Mouse (Mus musculus): Measurements from ENCODE around the gene Polrmt. TPM values are rescaled to one million over a fixed set of nuclear protein-coding genes. Genes with fewer than 3 reads are reported as not detected.
"Not testable (repeated sequence)": the region's sequence is repeated elsewhere in the genome, so short reads cannot be mapped to it uniquely, and the experiment has no call there.

Polrmt gene
- polyA plus RNA-seq, 1 experiment from 2014 or later, result 52.8 TPM

GRCm38 (mm10) chr10:79768400-79768799 is 22.0 kb upstream of the Polrmt start:
- peak overlapping the region; percentile 79; the same call in 1 of the 2 replicates for H3K4me3 ChIP-seq
- peaks cover 7% of the 10 kb centered on the region; the same call in 1 of the 2 replicates for H3K9me3 ChIP-seq
- 2% methylated on average over 5 of the region's 5 CpGs for WGBS
- H3K27me3 ChIP-seq (replicated peaks; ENCODE audit: low read depth, poor library complexity, severe bottlenecking), result 0 out of 2 replicates have a peak, but pooled peaks cover 7% of the 10 kb centered on the region
- H3K4me1 ChIP-seq, result peaks cover 49% of the 10 kb centered on the region
- H3K36me3 ChIP-seq (replicated peaks), result peaks cover 19% of the 10 kb centered on the region
- H3K27ac ChIP-seq (replicated peaks), result no peak overlapping the region
- peak; percentile 89 for DNase-seq (ENCODE audit: low spot score)

DNA sequence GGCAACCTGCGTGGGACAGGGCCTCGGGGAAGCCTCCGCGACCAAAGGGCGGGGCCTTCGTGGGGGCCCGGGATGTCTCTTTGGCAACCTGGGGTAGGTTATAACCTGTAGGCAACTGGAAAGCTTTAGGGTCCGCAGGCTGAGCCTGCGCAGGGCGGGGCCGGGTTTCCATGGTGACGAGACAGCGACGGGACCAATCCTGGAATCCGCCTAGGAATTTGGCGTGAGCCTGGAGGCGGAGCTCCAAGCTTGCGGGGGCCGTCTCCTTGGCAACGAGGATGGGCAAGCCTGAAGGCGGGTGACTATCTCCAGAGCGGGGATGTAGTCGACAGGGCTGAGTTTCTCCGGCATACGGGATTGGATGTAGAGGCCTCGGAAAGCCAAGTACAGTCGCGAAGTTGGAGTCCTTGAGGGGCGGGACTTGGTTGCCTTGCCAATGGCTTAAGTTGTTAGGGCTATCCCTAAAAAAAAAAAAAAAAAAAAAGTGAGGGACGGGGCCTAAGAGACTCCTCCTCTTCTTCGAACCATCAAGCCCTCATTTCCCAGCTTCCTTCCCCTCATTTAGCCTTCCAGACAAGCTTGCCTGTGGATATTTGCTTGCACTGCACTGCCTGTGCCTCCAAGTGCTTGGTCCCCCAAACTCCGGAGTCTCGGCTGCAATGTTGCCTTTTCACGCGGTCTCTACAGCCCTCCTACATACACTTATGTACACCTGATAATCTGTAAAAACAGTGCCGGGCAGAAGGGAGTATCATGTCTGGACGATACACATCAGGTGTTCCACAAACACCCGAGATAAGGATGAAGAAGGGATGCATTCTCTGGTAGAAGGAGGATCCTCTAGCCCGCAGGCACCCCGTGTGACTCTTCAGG is 21.2 kb upstream of the Polrmt start:
- 0 out of 2 replicates have a peak, but pooled peaks cover 7% of the 10 kb centered on the region for H3K27me3 ChIP-seq (replicated peaks; ENCODE audit: low read depth, poor library complexity, severe bottlenecking)
- 12% methylated on average over 40 of the region's 40 CpGs for WGBS
- peaks cover 27% of the 10 kb centered on the region for H3K36me3 ChIP-seq (replicated peaks)
- peaks cover 49% of the 10 kb centered on the region for H3K4me1 ChIP-seq
- peak overlapping the region; percentile 79 for H3K4me3 ChIP-seq
- peak overlapping the region; percentile 95 for H3K27ac ChIP-seq (replicated peaks)
- H3K9me3 ChIP-seq, result peaks cover 5% of the 10 kb centered on the region; the same call in 1 of the 2 replicates
- peak; percentile 95 for DNase-seq (ENCODE audit: low spot score)

DNA sequence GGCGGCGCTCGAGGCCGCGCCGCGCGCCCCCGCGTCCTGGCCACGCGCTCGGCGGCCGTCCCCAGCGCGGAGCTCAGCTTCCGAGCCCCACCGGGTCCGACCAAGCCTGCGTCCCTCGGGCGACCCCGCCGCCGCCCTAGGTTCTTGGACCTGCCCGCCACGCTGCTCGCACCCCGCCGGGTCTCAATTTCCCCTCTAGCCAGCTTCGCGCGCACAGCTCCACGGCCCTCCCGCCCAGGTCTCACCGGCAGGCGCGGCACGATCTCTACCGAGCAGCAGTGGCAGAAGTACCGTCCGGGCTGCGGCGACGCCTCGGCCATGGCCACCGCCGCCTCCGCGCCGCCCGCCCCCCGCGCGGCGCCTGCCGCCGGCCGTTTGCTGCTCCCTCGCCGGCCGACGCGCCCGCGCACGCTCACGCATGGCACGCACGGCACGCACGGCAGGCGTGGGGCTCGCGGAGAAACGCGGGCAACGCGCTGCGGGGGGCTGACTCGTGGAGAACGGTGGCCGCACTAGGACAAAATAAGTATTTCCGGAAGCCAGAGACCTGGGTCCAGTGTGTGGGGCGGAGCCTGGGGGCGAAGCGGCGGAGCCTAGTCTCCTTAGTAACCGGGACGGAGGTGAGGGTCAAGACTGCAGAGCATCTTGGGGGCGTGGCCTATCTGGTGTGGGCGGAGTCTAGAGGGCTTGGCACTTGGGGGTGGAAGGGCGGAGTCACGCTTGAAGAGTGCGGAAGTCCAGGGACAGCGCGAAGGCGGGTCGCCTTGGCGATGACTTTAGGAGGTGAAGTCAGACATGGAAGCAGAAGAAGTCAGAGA is 20.3 kb upstream of the Polrmt start, which contains the start of gene Rnf126:
Rnf126 (minus strand) TSS at position 445 of the 818 bp plus-strand sequence.
- peak within 1 kb of the TSS; percentile 79 for H3K4me3 ChIP-seq
- peak; percentile 99 for DNase-seq (ENCODE audit: low spot score)
- WGBS, result under 1% methylated on average over 101 of the region's 101 CpGs

GRCm38 (mm10) chr10:79766001-79766507 is 19.7 kb upstream of the Polrmt start:
- DNase-seq (ENCODE audit: low spot score), result no peak
- WGBS, result 10% methylated on average over 16 of the region's 16 CpGs
- peaks cover 49% of the 10 kb centered on the region for H3K4me1 ChIP-seq

More for the DNA sequence above, 20.3 kb upstream of the Polrmt start, which contains the start of gene Rnf126:
- Histone ChIP-seq H3K4me1 (peaks cover 49% of the 10 kb centered on the region), H3K27ac (replicated peaks) (peak within 1 kb of the TSS; percentile 95), H3K9me3 (no peaks in the 10 kb centered on the region), H3K36me3 (replicated peaks) (peaks cover 36% of the 10 kb centered on the region), H3K27me3 (replicated peaks; ENCODE audit: low read depth, poor library complexity, severe bottlenecking) (0 out of 2 replicates have a peak, but pooled peaks cover 7% of the 10 kb centered on the region)

DNA sequence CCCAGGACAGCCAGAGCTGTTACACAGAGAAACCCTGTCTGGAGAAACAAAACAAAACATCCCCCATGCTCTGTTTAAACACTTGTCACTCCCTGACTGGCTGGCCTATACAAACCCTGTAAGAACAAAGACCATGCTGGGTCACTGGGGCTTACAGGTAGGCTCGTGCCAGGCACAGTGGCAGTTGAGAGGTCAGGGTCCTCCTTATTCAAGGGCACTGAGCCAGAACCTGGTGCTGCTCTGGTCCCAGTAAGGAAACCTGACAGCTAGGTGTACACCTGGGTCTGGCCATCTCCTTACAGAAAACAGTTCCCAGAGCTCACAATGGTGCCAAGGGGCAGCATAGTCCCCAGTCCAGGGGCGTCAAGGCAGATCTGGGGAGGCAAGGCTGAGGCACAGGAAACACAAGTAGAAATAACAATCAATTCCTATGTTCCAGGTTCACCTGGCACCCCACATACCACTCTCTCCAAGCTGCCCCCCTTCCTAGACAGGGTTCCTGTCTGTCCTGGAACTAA is 18.9 kb upstream of the Polrmt start:
- Histone ChIP-seq H3K36me3 (replicated peaks) (peaks cover 50% of the 10 kb centered on the region), H3K4me3 (peak overlapping the region; percentile 79), H3K9me3 (no peaks in the 10 kb centered on the region), H3K27ac (replicated peaks) (no peak overlapping the region; the same call in 1 of the 2 replicates), H3K4me1 (peaks cover 49% of the 10 kb centered on the region), H3K27me3 (replicated peaks; ENCODE audit: low read depth, poor library complexity, severe bottlenecking) (no peaks in the 10 kb centered on the region)
- WGBS, result 82% methylated on average over 2 of the region's 2 CpGs
- no peak for DNase-seq (ENCODE audit: low spot score)

More at GRCm38 (mm10) chr10:79766001-79766507, 19.7 kb upstream of the Polrmt start:
- Histone ChIP-seq H3K4me3 (peak overlapping the region; percentile 79), H3K27ac (replicated peaks) (peak overlapping the region; percentile 95), H3K36me3 (replicated peaks) (peaks cover 42% of the 10 kb centered on the region), H3K9me3 (no peaks in the 10 kb centered on the region), H3K27me3 (replicated peaks; ENCODE audit: low read depth, poor library complexity, severe bottlenecking) (0 out of 2 replicates have a peak, but pooled peaks cover 4% of the 10 kb centered on the region)

GRCm38 (mm10) chr10:79764234-79764633 is 17.9 kb upstream of the Polrmt start:
- no peak for DNase-seq (ENCODE audit: low spot score)
- no peak overlapping the region for H3K27ac ChIP-seq (replicated peaks)
- peaks cover 49% of the 10 kb centered on the region for H3K4me1 ChIP-seq
- H3K36me3 ChIP-seq (replicated peaks), result peaks cover 60% of the 10 kb centered on the region
- H3K4me3 ChIP-seq, result peak overlapping the region; percentile 16; the same call in 1 of the 2 replicates
- 91% methylated on average over 7 of the region's 7 CpGs for WGBS
- no peaks in the 10 kb centered on the region for H3K9me3 ChIP-seq
- H3K27me3 ChIP-seq (replicated peaks; ENCODE audit: low read depth, poor library complexity, severe bottlenecking), result no peaks in the 10 kb centered on the region

DNA sequence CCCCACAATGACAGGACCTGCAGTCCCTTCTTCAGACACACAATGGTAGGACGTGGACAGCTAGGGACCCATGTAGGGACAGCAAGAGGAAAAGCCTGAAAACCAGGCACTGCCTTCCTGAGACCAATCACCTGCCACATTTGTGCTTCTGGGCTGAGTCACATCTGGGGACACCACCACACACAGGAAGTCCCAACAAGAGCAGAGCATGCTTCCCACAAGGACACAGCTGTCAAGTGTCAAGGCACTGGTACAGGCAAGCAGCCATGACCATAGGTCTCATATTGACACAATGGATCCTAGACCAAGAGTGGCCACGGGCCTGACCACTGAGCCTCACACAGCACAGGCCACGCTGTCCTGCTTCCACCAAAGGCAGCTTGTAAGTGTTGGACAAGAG is 16.5 kb upstream of the Polrmt start:
- H3K27ac ChIP-seq (replicated peaks), result no peak overlapping the region
- H3K4me1 ChIP-seq, result peaks cover 39% of the 10 kb centered on the region
- no peak for DNase-seq (ENCODE audit: low spot score)
- H3K9me3 ChIP-seq, result no peaks in the 10 kb centered on the region
- peaks cover 74% of the 10 kb centered on the region for H3K36me3 ChIP-seq (replicated peaks)
- 91% methylated on average over 3 of the region's 3 CpGs for WGBS
- H3K27me3 ChIP-seq (replicated peaks; ENCODE audit: low read depth, poor library complexity, severe bottlenecking), result no peaks in the 10 kb centered on the region
- H3K4me3 ChIP-seq, result no peak overlapping the region

DNA sequence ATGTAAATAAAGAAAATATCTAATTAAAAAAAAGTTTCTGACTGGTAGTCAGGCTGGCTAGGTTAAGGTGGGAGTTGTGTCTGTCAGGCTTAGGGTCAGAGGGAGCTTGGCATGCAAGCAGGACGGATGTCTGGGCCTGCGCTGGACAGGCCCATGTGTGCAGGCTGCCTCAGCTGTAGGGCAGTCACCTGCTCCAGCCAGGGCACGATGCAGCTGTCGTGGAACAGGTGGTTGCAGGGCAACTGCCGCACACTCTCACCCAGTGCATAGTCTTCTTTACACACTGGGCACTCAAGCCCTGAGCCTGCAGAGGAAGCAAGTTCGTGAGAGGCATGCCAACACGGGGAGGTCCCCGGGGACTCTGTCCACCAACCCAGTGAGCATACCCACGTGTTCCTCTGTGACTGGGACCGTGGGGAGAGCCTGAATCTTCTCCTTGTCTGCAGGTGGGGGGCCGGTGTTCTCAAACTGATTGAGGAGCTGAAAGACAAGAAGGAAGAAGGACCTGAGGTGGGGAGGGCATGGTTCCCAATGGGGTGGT is 14.3 kb upstream of the Polrmt start:
- Histone ChIP-seq H3K4me1 (peaks cover 24% of the 10 kb centered on the region), H3K27ac (replicated peaks) (no peak overlapping the region), H3K4me3 (0 out of 2 replicates have a peak overlapping the region, but pooled peaks have one; percentile 8), H3K36me3 (replicated peaks) (peaks cover 96% of the 10 kb centered on the region), H3K9me3 (no peaks in the 10 kb centered on the region), H3K27me3 (replicated peaks; ENCODE audit: low read depth, poor library complexity, severe bottlenecking) (0 out of 2 replicates have a peak, but pooled peaks cover 6% of the 10 kb centered on the region)
- no peak for DNase-seq (ENCODE audit: low spot score)
- WGBS, result 92% methylated on average over 11 of the region's 11 CpGs

- DNase-seq (ENCODE audit: low spot score); H3K4me3 ChIP-seq: not testable (repeated sequence)
- peaks cover 90% of the 10 kb centered on the region for H3K36me3 ChIP-seq (replicated peaks)
Measured at GRCm38 (mm10) chr10:79759675-79760074, 13.3 kb upstream of the Polrmt start.

GRCm38 (mm10) chr10:79756660-79757059 is 10.3 kb upstream of the Polrmt start:
- H3K4me1 ChIP-seq, result peaks cover 14% of the 10 kb centered on the region
- 91% methylated on average over 24 of the region's 24 CpGs for WGBS
- H3K4me3 ChIP-seq, result no peak overlapping the region
- no peaks in the 10 kb centered on the region for H3K9me3 ChIP-seq
- no peak for DNase-seq (ENCODE audit: low spot score)
- 0 out of 2 replicates have a peak, but pooled peaks cover 9% of the 10 kb centered on the region for H3K27me3 ChIP-seq (replicated peaks; ENCODE audit: low read depth, poor library complexity, severe bottlenecking)
- no peak overlapping the region for H3K27ac ChIP-seq (replicated peaks)
- H3K36me3 ChIP-seq (replicated peaks), result peaks cover 62% of the 10 kb centered on the region

More at GRCm38 (mm10) chr10:79759675-79760074, 13.3 kb upstream of the Polrmt start:
- WGBS, result 90% methylated on average over 1 of the region's 1 CpGs
- H3K27me3 ChIP-seq (replicated peaks; ENCODE audit: low read depth, poor library complexity, severe bottlenecking); H3K9me3 ChIP-seq; H3K27ac ChIP-seq (replicated peaks): not testable (repeated sequence)
- peaks cover 24% of the 10 kb centered on the region for H3K4me1 ChIP-seq

GRCm38 (mm10) chr10:79755854-79756253 is 9.5 kb upstream of the Polrmt start:
- H3K9me3 ChIP-seq, result no peaks in the 10 kb centered on the region
- peaks cover 14% of the 10 kb centered on the region for H3K4me1 ChIP-seq
- no peak overlapping the region for H3K4me3 ChIP-seq
- no peak for DNase-seq (ENCODE audit: low spot score)
- H3K36me3 ChIP-seq (replicated peaks), result peaks cover 54% of the 10 kb centered on the region
- H3K27me3 ChIP-seq (replicated peaks; ENCODE audit: low read depth, poor library complexity, severe bottlenecking), result 0 out of 2 replicates have a peak, but pooled peaks cover 9% of the 10 kb centered on the region
- no peak overlapping the region for H3K27ac ChIP-seq (replicated peaks)
- 91% methylated on average over 3 of the region's 3 CpGs for WGBS
